Comparison of ENCODE assay signal across 20 mouse cellular contexts in the genomic region with DNA sequence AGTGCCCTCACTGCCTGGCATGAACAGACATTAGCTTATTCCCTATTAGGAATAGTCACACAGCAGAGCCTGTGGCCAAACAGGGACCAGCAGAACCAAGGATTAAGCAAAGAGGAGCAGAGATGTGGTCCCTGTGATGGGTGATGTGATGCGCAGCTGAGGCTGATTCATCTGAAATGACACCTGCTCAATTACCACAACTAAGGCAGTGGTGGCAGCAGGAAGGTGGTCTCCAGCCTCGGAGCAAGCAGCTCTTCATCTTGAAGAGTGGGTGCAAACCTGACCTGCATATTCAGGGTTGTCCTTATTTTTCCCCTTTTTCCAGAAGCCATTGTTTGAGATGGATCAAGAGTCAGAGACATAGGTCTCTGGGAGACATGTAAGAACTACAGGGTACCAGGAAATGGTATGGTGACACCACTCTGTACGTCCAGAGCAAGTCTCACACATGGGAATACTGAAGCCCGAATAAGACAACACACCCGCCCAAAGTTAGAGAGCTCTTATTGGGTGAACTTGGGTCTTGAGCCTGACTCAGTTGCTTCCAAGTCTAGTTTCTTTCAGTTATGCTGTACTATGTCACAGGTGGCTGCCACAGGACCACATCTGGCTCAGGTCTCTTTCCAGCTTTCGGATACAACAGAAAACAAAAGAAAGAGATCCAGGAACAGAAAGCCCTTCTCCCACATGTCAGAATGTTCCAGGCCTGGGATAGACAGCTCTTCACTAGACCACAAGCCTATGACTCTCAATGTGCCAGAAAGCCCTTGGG.
"Had no signal": no experiment of that assay in that cellular context is flagged by ENCODE, and none has a peak within 500 bp of the region (broad histone marks: within the 10 kb centered on the region; RNA-seq: fewer than 3 reads in every experiment).

No protein-coding gene starts in this region.

- H3K9me3 ChIP-seq: limb, embryonic 10.5 days; limb, embryonic 13.5 days; liver, embryonic 12.5 days; liver, embryonic 15.5 days; lung, embryonic 15.5 days; midbrain, embryonic 12.5 days; neural tube, embryonic 13.5 days; stomach, embryonic 15.5 days had no signal

- H3K27ac ChIP-seq: kidney, postnatal 0 days; limb, embryonic 10.5 days; limb, embryonic 13.5 days; liver, embryonic 12.5 days; liver, embryonic 15.5 days; lung, embryonic 15.5 days; macrophage; midbrain, embryonic 12.5 days; neural tube, embryonic 13.5 days; stomach, embryonic 15.5 days had no signal

- H3K4me1 ChIP-seq: limb, embryonic 13.5 days; liver, embryonic 12.5 days; liver, embryonic 15.5 days; lung, embryonic 15.5 days; midbrain, embryonic 12.5 days; stomach, embryonic 15.5 days had no signal

- ATAC-seq: intestine, postnatal 0 days; liver, embryonic 12.5 days; midbrain, embryonic 16.5 days had no signal

- H3K4me2 ChIP-seq: limb, embryonic 13.5 days; liver, embryonic 12.5 days; liver, embryonic 15.5 days; lung, embryonic 15.5 days; midbrain, embryonic 12.5 days; neural tube, embryonic 13.5 days; stomach, embryonic 15.5 days had no signal

- H3K4me3 ChIP-seq: limb, embryonic 10.5 days; limb, embryonic 13.5 days; liver, embryonic 12.5 days; liver, embryonic 15.5 days; lung, embryonic 15.5 days; midbrain, embryonic 12.5 days; myocyte; neural tube, embryonic 13.5 days; stomach, embryonic 15.5 days had no signal

- H3K27me3 ChIP-seq: limb, embryonic 13.5 days; liver, embryonic 12.5 days; liver, embryonic 15.5 days; lung, embryonic 15.5 days; midbrain, embryonic 12.5 days; neural tube, embryonic 13.5 days; stomach, embryonic 15.5 days had no signal

- H3K36me3 ChIP-seq: liver, embryonic 12.5 days; liver, embryonic 15.5 days had no signal

- H3K9ac ChIP-seq: limb, embryonic 13.5 days; liver, embryonic 12.5 days; liver, embryonic 15.5 days; lung, embryonic 15.5 days; midbrain, embryonic 12.5 days; neural tube, embryonic 13.5 days; stomach, embryonic 15.5 days had no signal

- DNase-seq: kidney, adult 2 months; kidney, postnatal 25 days; liver; lung, postnatal 14 days; retina, postnatal 1 day; right cerebral cortex, postnatal 25 days; spleen, adult 18-20 months had no signal
